Mouse (Mus musculus) embryonic facial prominence, embryonic 12.5 days (tissue): ENCODE data around the gene Asphd1. TPM values are rescaled to one million over a fixed set of nuclear protein-coding genes. Genes with fewer than 3 reads are reported as not detected.

Experiments
- ATAC-seq: fragments of 200-750 bp; cut with Nextera tagmentation; 2 replicates; pipeline ENCODE4 v1.8.0; 2017; ENCODE audit not compliant: insufficient number of reproducible peaks, insufficient read depth, low FRiP score, low TSS enrichment
- H3K27ac ChIP-seq: fragments of 300-500 bp; sonication (generic); 2 replicates; pipeline ENCODE4 v1.5.1; 2016; ENCODE audit warnings: mild to moderate bottlenecking
- H3K27me3 ChIP-seq: fragments of 300-500 bp; sonication (generic); 2 replicates; pipeline ENCODE4 v1.6.1; 2016; ENCODE audit warnings: mild to moderate bottlenecking, moderate library complexity
- H3K36me3 ChIP-seq: fragments of 300-500 bp; sonication (generic); 2 replicates; pipeline ENCODE4 v1.6.1; 2016; ENCODE audit warnings: mild to moderate bottlenecking
- H3K4me1 ChIP-seq: fragments of 300-500 bp; sonication (generic); 2 replicates; pipeline ENCODE4 v1.6.1; 2016
- H3K4me2 ChIP-seq: fragments of 300-500 bp; sonication (generic); replicated peaks from 2 replicates; pipeline ENCODE4 v1.6.1; 2016; ENCODE audit warnings: mild to moderate bottlenecking, moderate library complexity
- H3K4me3 ChIP-seq: fragments of 300-500 bp; sonication (generic); 2 replicates; pipeline ENCODE4 v1.5.1; 2016; ENCODE audit warnings: mild to moderate bottlenecking
- H3K9ac ChIP-seq: fragments of 300-500 bp; sonication (generic); 2 replicates; pipeline ENCODE4 v1.6.1; 2016; ENCODE audit warnings: mild to moderate bottlenecking, moderate library complexity
- H3K9me3 ChIP-seq: fragments of 300-500 bp; sonication (generic); 2 replicates; pipeline ENCODE4 v1.6.1; 2016; ENCODE audit warnings: mild to moderate bottlenecking, moderate library complexity
- WGBS: fragments of 180-500 bp; shearing (Covaris S2); methylation state at CpG from one replicate; pipeline ENCODE4 v1.1.7; 2016; 5-methylcytosine and 5-hydroxymethylcytosine counted together
- polyA plus RNA-seq: library from polyadenylated mRNA; unstranded; fragments of >200 nt; fragmentation: Nextera tagmentation; extraction: Ambion mirVana; gene quantifications from 2 replicates; pipeline ENCODE4 v1.2.1, GENCODE M21; 2016

Gene Asphd1
- polyA plus RNA-seq, 1 experiment from 2014 or later, result 0.77 TPM

DNA sequence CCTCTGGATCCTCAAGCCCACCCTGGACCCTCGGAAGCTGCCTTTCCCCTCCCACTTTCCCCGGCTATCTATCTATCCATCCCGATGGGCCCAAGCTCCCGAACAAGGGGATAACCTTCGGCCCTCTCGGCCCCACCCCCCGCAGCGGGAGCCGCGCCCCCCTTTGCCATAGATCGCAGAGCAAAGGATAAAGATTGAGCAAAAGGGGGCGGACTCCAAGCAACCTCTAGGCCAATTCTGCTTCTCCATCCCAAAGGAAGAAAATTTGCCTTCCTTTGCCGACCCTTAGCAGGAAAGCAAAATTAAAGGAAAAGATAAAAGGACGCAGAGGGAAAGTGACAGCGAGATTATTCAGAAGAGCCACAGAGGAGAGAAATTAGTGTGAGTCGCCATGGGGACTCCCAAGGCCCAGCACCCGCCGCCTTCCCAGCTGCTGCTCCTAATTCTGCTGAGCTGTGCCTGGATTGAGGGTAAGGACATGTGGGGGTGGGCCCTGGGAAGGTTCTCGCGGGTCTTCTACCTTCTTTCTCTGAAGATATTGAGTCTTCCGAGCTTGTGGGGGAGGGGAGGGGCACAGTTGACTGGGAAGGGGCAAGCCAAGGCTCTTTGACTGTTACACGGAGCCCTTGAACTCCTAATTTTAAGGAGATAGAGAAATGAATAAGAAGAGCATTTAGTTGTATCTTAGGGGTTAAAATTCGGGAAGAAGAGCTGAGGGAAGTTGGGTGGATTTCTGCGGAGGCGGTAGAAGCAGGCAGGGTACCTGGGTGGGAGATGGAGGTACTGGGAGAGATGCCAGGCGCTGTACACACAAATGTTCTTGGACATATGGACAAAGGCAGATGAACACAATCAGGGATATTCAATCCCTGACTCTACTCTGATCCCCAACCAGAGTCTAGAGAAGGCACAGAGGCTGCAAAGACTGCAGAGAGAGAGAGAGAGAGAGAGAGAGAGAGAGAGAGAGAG lies 1.5 kb upstream of the Asphd1 start:
- Histone ChIP-seq H3K27ac (no peak overlapping the region), H3K4me1 (peaks cover 10% of the 10 kb centered on the region; the same call in 1 of the 2 replicates), H3K4me3 (peak overlapping the region; percentile 42), H3K9me3 (no peaks in the 10 kb centered on the region), H3K4me2 (peak overlapping the region; percentile 98), H3K36me3 (no peaks in the 10 kb centered on the region), H3K9ac (0 out of 2 replicates have a peak overlapping the region, but pooled peaks have one; percentile 1), H3K27me3 (peaks cover 39% of the 10 kb centered on the region)
- 6% methylated on average over 26 of the region's 26 CpGs for WGBS
- no peak for ATAC-seq

DNA sequence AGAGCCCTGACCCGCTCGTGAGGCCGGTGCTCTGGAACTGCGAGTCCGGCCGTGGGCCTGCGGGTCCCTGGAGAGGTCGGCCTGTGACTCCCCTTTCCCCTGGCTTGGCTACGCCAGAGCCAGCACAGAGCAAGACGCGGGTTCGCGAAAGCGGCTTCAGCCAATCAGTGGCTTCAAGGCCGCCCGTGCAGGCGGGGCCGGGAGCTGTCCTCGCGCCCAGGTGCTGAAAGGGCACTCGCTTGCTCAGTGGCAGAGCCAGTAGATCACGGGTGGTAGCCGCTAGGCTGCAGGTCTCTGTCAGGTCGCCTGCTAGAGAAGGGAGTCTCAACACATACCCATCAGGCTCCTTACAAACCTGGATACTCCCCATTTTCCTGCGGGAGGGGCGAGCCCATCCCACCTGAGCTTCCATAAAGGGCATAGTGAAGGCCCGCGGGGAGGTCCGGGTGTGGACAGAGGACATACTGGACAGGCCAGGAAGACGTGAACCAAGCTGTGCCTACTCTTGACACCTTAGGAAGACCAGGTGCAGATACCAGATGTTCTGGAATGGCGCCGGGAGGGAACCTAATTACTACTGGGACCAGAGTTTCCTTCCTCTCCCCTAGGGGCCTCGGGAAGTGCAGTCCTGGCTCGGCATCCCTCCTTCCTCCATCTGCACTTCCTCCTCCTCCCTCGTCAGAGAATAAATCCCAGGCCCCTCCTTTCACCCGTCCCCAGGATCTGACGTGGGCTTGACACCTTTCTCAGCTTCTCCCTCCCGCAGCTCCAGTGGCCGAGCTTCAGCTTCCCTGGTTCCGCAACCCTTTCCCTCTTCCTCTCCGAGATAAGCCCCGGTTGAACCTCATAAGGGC lies 638 bp upstream of the Asphd1 start, which contains the start of gene Sez6l2:
Gene Sez6l2, plus strand, starts transcription at position 771 of the 854 bp plus-strand sequence.
- no peaks in the 10 kb centered on the region for H3K9me3 ChIP-seq
- H3K9ac ChIP-seq, result 0 out of 2 replicates have a peak within 1 kb of the TSS, but pooled peaks have one; percentile 21
- H3K36me3 ChIP-seq, result peaks cover 3% of the 10 kb centered on the region
- H3K27ac ChIP-seq, result no peak within 1 kb of the TSS
- H3K4me2 ChIP-seq, result peak within 1 kb of the TSS; percentile 98
- H3K4me3 ChIP-seq, result peak within 1 kb of the TSS; percentile 42
- under 1% methylated on average over 42 of the region's 42 CpGs for WGBS
- peaks cover 10% of the 10 kb centered on the region; the same call in 1 of the 2 replicates for H3K4me1 ChIP-seq
- peaks cover 39% of the 10 kb centered on the region for H3K27me3 ChIP-seq
- ATAC-seq, result peak; percentile 85

DNA sequence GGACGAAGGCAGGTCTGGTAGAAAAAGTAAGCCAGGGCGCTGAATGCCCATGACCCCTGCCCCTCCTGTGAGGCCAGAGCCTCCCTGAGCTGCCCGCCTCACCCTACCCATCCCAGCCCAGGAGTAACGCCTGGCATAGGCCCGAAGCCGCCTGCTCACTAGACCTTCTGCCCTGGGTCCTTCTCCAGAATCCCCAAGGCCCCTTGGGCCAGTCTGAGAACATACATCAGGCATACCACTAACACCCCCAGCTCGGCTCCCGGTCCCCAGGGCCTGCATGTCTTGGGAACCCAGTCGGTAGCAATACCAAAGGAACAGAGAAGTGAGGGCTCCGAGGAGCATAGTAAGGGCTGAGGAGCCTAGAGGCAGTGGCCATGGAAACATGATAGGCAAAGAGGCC lies 756 bp downstream of the Asphd1 start:
- Histone ChIP-seq H3K9ac (no peak overlapping the region), H3K9me3 (no peaks in the 10 kb centered on the region), H3K27ac (no peak overlapping the region), H3K4me3 (no peak overlapping the region), H3K4me1 (peaks cover 10% of the 10 kb centered on the region; the same call in 1 of the 2 replicates), H3K27me3 (peaks cover 39% of the 10 kb centered on the region), H3K4me2 (no peak overlapping the region; the same call in 1 of the 2 replicates), H3K36me3 (peaks cover 11% of the 10 kb centered on the region)
- ATAC-seq, result no peak
- 81% methylated on average over 10 of the region's 10 CpGs for WGBS

DNA sequence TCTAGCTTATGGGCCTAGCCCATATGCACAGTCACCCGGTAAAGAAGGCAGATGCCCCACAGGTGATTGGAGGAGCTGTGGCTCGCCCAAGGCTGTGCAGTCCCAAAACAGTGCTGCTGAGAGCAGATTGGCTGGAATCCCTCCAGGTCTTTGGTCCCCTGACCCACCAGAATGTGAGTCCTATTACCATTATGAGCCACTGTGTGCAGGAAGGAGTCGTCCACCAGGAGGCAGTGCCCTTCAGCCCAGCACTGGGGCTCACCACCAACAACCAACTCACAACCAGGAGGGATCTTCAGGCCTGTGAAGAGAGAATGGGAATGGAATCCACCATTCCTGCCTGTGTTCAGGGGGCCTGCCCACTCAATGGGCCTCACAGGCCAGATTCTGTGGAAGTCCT lies 2.9 kb downstream of the Asphd1 start:
- Histone ChIP-seq H3K4me3 (no peak overlapping the region), H3K9me3 (no peaks in the 10 kb centered on the region), H3K4me1 (peaks cover 10% of the 10 kb centered on the region; the same call in 1 of the 2 replicates), H3K9ac (no peak overlapping the region), H3K4me2 (no peak overlapping the region), H3K27me3 (peaks cover 22% of the 10 kb centered on the region), H3K27ac (no peak overlapping the region), H3K36me3 (peaks cover 15% of the 10 kb centered on the region)
- 43% methylated on average over 3 of the region's 3 CpGs for WGBS
- no peak for ATAC-seq

DNA sequence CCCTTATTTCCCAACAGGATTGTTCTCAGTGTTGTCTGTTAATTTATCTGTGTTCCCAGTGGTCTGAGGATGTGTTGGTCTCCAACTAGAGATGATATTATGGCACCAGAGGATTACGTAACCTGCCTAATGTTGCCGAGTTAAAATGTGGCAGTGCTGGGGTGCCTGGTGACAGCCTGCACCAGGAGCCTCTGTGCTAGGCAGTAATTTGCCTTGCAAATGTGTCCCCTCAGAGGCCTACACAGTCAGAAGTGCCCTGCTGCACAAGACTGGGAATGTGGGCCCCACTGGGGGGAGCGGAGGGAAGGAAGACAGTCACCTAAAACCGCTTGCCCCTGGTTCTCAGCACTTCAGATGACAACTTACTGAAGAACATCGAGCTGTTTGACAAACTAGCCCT lies 7.6 kb downstream of the Asphd1 start:
- no peak for ATAC-seq
- H3K27ac ChIP-seq, result no peak overlapping the region
- no peak overlapping the region for H3K9ac ChIP-seq
- no peak overlapping the region for H3K4me3 ChIP-seq
- H3K27me3 ChIP-seq, result no peaks in the 10 kb centered on the region
- 73% methylated on average over 5 of the region's 5 CpGs for WGBS
- H3K4me1 ChIP-seq, result 0 out of 2 replicates have a peak, but pooled peaks cover 3% of the 10 kb centered on the region
- peaks cover 31% of the 10 kb centered on the region for H3K36me3 ChIP-seq
- no peak overlapping the region for H3K4me2 ChIP-seq
- H3K9me3 ChIP-seq, result no peaks in the 10 kb centered on the region

DNA sequence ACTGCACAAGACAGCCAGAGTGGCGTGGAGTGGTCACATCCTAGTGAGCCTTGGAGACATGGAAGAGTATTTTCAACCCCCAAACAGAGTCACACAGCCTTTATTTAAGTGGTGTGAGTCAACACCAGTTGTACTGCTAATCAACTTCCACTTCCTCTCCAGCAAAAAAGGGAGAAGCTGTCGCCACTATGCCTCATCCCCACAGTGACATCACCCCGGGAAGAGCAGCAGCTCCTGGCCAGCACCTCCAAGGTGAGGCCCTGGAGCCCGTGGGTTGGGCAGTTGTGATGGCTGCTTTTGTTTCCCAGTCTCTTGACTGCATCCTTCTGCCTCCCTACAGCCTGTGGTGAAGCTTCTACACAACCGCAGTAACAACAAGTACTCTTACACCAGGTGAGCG lies 8.2 kb downstream of the Asphd1 start:
- Histone ChIP-seq H3K36me3 (peaks cover 34% of the 10 kb centered on the region), H3K4me1 (0 out of 2 replicates have a peak, but pooled peaks cover 3% of the 10 kb centered on the region), H3K9me3 (no peaks in the 10 kb centered on the region), H3K27me3 (no peaks in the 10 kb centered on the region), H3K9ac (no peak overlapping the region), H3K4me3 (no peak overlapping the region), H3K4me2 (no peak overlapping the region), H3K27ac (no peak overlapping the region)
- 53% methylated on average over 6 of the region's 6 CpGs for WGBS
- ATAC-seq, result no peak

DNA sequence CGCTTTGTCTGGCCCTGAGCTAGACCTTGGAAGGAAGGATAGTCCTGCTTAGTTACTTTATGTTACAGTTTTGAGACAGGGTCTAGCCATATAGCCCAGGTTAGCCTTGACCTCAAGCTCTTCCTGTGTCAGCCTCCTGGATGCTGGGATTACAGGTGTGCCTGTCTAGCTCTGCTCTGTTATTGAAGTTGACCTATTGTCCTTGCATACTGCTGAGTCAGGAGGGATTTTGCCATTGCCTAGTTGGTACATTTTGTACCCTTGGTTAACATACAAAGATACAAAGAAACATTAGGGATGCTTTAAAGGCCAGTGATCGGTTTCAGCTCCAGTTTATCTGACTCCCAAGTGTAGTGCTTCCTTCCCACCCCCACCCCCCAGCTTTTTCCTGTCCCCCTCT lies 16.7 kb downstream of the Asphd1 start:
- H3K27ac ChIP-seq, result no peak overlapping the region
- H3K9me3 ChIP-seq, result no peaks in the 10 kb centered on the region
- no peak overlapping the region for H3K9ac ChIP-seq
- WGBS, result 80% methylated on average over 2 of the region's 2 CpGs
- peaks cover 36% of the 10 kb centered on the region for H3K36me3 ChIP-seq
- ATAC-seq, result no peak
- H3K4me2 ChIP-seq, result no peak overlapping the region
- H3K27me3 ChIP-seq, result no peaks in the 10 kb centered on the region
- H3K4me3 ChIP-seq, result no peak overlapping the region
- H3K4me1 ChIP-seq, result peaks cover 11% of the 10 kb centered on the region

DNA sequence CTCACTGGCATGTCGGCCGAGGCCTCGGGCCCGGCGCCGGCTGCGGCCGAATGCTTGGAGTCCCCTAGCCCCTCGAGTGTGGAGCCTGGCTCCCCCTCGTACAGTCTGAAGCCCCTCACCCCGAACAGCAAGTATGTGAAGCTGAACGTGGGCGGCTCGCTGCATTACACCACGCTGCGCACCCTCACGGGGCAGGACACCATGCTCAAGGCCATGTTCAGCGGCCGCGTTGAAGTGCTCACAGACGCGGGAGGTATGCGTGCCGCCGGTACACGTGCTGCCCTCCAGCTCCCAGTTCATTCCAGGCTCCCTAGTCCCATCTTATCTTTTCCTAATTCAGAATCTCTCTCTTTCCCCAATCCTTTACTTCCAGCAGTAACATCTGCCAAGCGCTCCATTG lies 20.3 kb downstream of the Asphd1 start:
- Histone ChIP-seq H3K4me3 (peak overlapping the region; percentile 63), H3K27ac (peak overlapping the region; percentile 73), H3K36me3 (peaks cover 19% of the 10 kb centered on the region), H3K4me1 (peaks cover 11% of the 10 kb centered on the region), H3K9ac (peak overlapping the region; percentile 69), H3K9me3 (no peaks in the 10 kb centered on the region), H3K4me2 (peak overlapping the region; percentile 81), H3K27me3 (no peaks in the 10 kb centered on the region)
- ATAC-seq, result peak; percentile 76
- WGBS, result under 1% methylated on average over 27 of the region's 27 CpGs

DNA sequence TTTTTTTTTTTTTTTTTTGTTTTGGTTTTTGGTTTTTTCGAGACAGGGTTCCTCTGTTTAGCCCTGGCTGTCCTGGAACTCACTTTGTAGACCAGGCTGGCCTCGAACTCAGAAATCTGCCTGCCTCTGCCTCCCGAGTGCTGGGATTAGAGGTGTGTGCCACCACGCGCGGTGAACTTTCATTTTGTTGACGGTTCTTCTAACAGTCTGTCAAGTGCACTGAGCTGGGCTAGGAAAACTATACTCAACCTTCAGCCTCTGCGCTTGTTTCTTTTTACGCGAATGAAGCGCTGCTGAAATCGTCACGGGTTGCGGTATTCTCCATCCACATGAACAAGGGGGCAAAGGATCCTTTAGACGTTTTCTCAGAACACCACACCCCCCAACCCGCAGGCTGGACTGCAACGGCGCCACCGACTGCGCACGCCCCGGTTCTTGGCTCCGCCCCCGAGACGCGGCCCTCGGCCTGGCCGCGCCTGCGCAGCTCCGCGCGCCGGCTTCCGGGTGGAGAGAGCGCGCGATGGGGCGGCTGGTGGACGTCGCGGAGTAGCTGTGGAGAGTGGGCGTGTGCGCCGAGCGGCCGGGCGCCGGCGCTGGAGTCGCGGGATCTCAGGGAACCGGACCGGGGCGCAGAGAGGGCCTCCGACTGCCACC lies 20.9 kb downstream of the Asphd1 start, which contains the start of gene Kctd13:
Gene Kctd13, plus strand, starts transcription at position 496 of the 654 bp plus-strand sequence.
- ATAC-seq, result peak; percentile 96
- H3K4me1 ChIP-seq, result peaks cover 11% of the 10 kb centered on the region
- peaks cover 16% of the 10 kb centered on the region for H3K36me3 ChIP-seq
- peak within 1 kb of the TSS; percentile 81 for H3K4me2 ChIP-seq
- 6% methylated on average over 56 of the region's 56 CpGs for WGBS
- peak within 1 kb of the TSS; percentile 63 for H3K4me3 ChIP-seq
- peak within 1 kb of the TSS; percentile 69 for H3K9ac ChIP-seq
- H3K27ac ChIP-seq, result peak within 1 kb of the TSS; percentile 73
- no peaks in the 10 kb centered on the region for H3K27me3 ChIP-seq
- no peaks in the 10 kb centered on the region for H3K9me3 ChIP-seq

DNA sequence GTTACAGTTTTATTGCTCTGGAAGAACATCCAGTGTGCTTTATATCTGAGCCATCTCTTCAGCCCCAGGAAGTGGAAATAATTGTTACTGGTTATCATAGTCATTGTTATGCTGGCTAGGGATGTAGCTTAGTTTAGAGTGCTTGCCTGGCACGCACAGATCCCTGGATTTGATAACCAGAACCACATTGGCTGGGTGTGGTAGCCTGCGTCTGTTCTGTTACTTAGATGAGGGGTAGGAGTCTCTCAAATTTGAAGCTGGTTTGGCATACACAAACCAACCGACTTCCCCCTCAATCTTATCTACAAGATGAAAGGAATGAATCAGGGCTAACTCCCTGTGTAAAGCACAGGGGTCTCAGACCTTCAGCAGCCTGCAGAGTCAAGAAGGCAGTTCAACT lies 23.1 kb downstream of the Asphd1 start:
- 29% methylated on average over 3 of the region's 3 CpGs for WGBS
- Histone ChIP-seq H3K4me2 (no peak overlapping the region), H3K4me1 (peaks cover 11% of the 10 kb centered on the region), H3K9ac (no peak overlapping the region), H3K36me3 (peaks cover under 1% of the 10 kb centered on the region; the same call in 1 of the 2 replicates), H3K27me3 (no peaks in the 10 kb centered on the region), H3K4me3 (no peak overlapping the region), H3K9me3 (no peaks in the 10 kb centered on the region), H3K27ac (no peak overlapping the region)
- no peak for ATAC-seq

DNA sequence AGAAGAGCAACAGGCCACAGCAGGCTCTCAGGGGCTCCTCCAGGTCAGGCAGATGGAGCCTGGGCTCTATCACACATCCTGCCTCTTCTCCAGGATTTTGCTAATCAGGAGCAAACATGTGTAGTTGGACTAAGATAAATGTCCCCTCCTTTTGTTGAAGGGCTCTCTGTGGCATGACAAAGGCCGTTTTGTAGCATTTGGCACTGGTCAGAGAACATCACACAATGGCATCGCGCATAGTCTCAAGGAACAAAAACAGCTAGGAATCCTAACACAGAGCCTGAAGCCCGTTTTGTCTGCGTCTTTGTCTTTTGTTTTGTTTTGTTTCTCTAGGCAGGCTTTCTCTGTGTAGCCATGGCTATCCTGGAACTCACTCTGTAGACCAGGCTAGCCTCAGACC lies 25.4 kb downstream of the Asphd1 start:
- 74% methylated on average over 5 of the region's 5 CpGs for WGBS
- H3K4me3 ChIP-seq, result no peak overlapping the region
- H3K9me3 ChIP-seq, result no peaks in the 10 kb centered on the region
- no peak overlapping the region for H3K9ac ChIP-seq
- H3K27me3 ChIP-seq, result no peaks in the 10 kb centered on the region
- no peaks in the 10 kb centered on the region for H3K36me3 ChIP-seq
- H3K4me1 ChIP-seq, result no peaks in the 10 kb centered on the region
- no peak for ATAC-seq
- no peak overlapping the region for H3K4me2 ChIP-seq
- no peak overlapping the region for H3K27ac ChIP-seq
